Mouse (Mus musculus) midbrain, embryonic 11.5 days (tissue): ENCODE results near the gene Qdpr. TPM values are rescaled to one million over a fixed set of nuclear protein-coding genes. Genes with fewer than 3 reads are reported as not detected.

Experiments
- ATAC-seq: fragments of 200-750 bp; cut with Nextera tagmentation; 2 replicates; pipeline ENCODE4 v1.8.0; 2017; ENCODE audit warnings: moderate TSS enrichment, moderate library complexity; ENCODE audit not compliant: low FRiP score
- DNase-seq: peaks from one replicate; pipeline ENCODE4 v3.0.0; 2015; ENCODE audit warnings: low spot score; ENCODE audit errors: missing footprints
- H3K27ac ChIP-seq: fragments of 300-500 bp; sonication (generic); 2 replicates; pipeline ENCODE4 v1.5.1; 2014; ENCODE audit warnings: low read depth, low read length
- H3K27me3 ChIP-seq: fragments of 300-500 bp; sonication (generic); 2 replicates; pipeline ENCODE4 v1.6.1; 2014; ENCODE audit warnings: mild to moderate bottlenecking, low read length, moderate library complexity, mixed read lengths; ENCODE audit not compliant: control insufficient read depth, insufficient read depth
- H3K36me3 ChIP-seq: fragments of 300-500 bp; sonication (generic); 2 replicates; pipeline ENCODE4 v1.6.1; 2014; ENCODE audit warnings: mild to moderate bottlenecking, low read length, moderate library complexity, mixed read lengths; ENCODE audit not compliant: control insufficient read depth, insufficient read depth
- H3K4me1 ChIP-seq: fragments of 300-500 bp; sonication (generic); 2 replicates; pipeline ENCODE4 v1.6.1; 2014; ENCODE audit warnings: low read length; ENCODE audit not compliant: control insufficient read depth, insufficient read depth
- H3K4me2 ChIP-seq: fragments of 300-500 bp; sonication (generic); 2 replicates; pipeline ENCODE4 v1.6.1; 2014; ENCODE audit warnings: mild to moderate bottlenecking, moderate library complexity
- H3K4me3 ChIP-seq: fragments of 300-500 bp; sonication (generic); 2 replicates; pipeline ENCODE4 v1.5.1; 2014; ENCODE audit warnings: low read depth, low read length
- H3K9ac ChIP-seq: fragments of 300-500 bp; sonication (generic); 2 replicates; pipeline ENCODE4 v1.6.1; 2014; ENCODE audit warnings: low read length
- H3K9me3 ChIP-seq: fragments of 300-500 bp; sonication (generic); 2 replicates; pipeline ENCODE4 v1.6.1; 2016; ENCODE audit warnings: low read length; ENCODE audit not compliant: control insufficient read depth
- WGBS: fragments of 180-500 bp; shearing (Covaris S2); extraction: QIAGEN DNeasy Blood & Tissue Kit; methylation state at CpG from one replicate; pipeline ENCODE4 v1.1.7; 2014; 5-methylcytosine and 5-hydroxymethylcytosine counted together
- polyA plus RNA-seq: library from polyadenylated mRNA; unstranded; fragments of >200 nt; fragmentation: Nextera tagmentation; extraction: Ambion mirVana; gene quantifications from 2 replicates; pipeline ENCODE4 v1.2.1, GENCODE M21; 2014

The Qdpr gene
- polyA plus RNA-seq, 1 experiment from 2014 or later: 110 TPM

DNA sequence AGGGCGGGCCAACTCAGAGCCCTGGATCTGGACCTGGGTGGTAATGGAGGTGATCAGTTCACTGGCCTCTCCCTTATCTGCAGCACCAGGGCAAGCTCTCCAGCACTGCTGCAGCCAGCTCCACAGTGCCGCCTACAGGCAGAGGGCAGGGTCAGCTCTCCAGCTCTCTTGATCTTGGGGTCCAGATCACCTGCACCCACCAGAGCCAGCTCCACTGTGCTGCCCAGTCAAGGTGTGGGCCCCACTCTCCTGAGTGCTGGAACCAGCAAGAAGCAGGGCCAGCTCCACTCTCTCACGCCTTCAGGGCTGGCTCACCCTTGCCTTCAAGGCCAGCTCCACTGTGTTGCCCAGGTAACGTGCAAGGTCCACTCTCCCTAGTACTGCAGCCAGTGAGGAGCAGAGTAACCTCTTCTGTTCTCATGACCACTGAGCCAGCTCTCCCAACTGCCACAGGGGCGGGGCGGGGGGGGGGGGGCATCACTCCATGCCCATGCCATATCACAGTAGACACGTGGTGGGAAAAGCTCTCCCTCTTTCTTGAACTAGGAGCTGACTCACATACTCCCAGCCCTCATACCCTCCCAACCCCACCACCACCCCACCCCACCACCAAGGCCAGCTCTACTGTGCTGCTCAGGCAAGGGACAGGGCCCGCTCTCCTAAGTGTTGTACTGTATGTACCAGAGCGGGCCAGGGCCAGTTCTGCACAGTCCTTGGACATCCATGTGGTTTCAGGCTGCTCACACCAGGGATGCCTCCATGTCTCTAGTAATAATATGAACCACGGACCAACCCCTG is 30.0 kb downstream of the Qdpr start:
- no peak overlapping the region for H3K9ac ChIP-seq
- H3K4me2 ChIP-seq: no peak overlapping the region
- peak; percentile 82 for DNase-seq
- H3K27me3 ChIP-seq: no peaks in the 10 kb centered on the region
- no peak overlapping the region for H3K4me3 ChIP-seq
- H3K36me3 ChIP-seq: no peaks in the 10 kb centered on the region
- no peaks in the 10 kb centered on the region for H3K9me3 ChIP-seq
- H3K4me1 ChIP-seq: no peaks in the 10 kb centered on the region
- H3K27ac ChIP-seq: no peak overlapping the region
- 0 out of 2 replicates have a peak, but pooled peaks have one; percentile 27 for ATAC-seq
- 72% methylated on average over 10 of the region's 10 CpGs for WGBS

DNA sequence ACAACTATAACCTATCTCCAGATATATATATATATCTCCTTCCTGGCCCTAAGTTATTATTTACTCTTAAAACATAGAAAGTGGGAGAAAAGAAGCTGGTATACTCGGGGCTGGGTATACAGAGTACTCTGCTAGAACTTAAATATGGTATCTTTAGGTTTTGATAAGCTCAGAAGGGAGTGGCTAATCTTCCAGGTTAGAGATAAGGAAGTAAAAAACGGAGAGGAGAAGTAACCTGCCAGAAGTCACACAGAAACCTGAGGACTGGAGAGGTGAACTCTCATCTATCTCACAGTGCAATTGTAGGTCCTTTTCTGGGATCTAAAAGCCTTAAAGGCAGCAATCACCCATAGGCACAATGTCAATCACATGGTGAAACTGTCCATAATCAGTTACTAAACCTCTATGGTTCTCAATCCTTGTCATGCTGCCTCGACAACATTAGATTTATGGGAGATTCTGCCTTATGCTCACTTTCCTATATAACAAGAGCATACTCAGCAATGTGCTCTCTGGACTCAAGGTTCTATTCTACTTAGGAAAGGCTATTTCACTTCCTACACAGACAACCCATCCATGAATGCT is 32.1 kb downstream of the Qdpr start:
- Histone ChIP-seq H3K9ac (no peak overlapping the region), H3K27me3 (no peaks in the 10 kb centered on the region), H3K4me2 (no peak overlapping the region), H3K9me3 (no peaks in the 10 kb centered on the region), H3K36me3 (no peaks in the 10 kb centered on the region), H3K27ac (no peak overlapping the region), H3K4me1 (no peaks in the 10 kb centered on the region), H3K4me3 (no peak overlapping the region)
- ATAC-seq (no peak), DNase-seq (no peak)
- 68% methylated on average over 3 of the region's 3 CpGs for WGBS

DNA sequence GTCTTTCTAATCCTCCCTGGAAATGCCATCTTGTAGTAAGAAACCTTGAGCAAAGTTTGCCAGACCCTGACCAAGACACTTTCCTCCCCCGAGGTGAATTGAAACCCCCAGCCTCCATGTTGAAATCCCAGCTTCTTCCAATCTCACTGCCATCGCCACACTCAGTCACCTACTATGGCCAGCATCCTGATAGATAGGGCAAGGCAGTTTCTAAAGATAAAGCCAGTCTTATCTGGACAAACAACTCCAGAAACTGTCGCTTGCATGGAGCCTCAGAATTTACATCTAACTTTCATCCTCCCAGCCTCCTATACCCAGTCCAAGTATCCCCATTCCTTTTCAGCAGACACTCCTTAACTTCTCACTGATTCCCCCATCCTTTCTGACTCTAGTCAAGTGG is 33.6 kb downstream of the Qdpr start:
- Histone ChIP-seq H3K4me1 (no peaks in the 10 kb centered on the region), H3K9ac (no peak overlapping the region), H3K9me3 (no peaks in the 10 kb centered on the region), H3K27me3 (no peaks in the 10 kb centered on the region), H3K4me2 (no peak overlapping the region), H3K4me3 (no peak overlapping the region), H3K36me3 (no peaks in the 10 kb centered on the region), H3K27ac (no peak overlapping the region)
- WGBS: 90% methylated on average over 3 of the region's 3 CpGs
- ATAC-seq (no peak), DNase-seq (no peak)

DNA sequence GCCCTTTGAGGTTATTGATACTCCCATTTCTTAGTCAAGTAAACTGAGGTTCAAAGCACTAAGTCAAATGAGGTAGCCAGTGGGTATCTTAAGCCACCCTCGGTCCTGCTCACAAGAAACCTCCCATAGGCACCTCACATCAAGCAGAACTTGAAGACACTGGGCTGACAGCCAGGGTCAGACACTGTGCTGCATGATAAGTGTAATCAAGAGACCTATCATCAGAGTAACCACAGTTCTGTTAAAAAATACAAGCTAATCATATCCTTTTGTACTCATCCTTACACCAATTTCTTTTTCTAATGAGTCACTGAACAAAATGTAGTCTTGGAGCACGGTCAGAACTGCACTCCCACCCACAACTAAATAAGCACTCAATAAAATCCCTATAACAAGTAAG is 43.9 kb downstream of the Qdpr start:
- Histone ChIP-seq H3K27me3 (no peaks in the 10 kb centered on the region), H3K4me3 (no peak overlapping the region), H3K4me1 (no peaks in the 10 kb centered on the region), H3K9ac (no peak overlapping the region), H3K4me2 (no peak overlapping the region), H3K9me3 (no peaks in the 10 kb centered on the region), H3K36me3 (no peaks in the 10 kb centered on the region), H3K27ac (no peak overlapping the region)
- DNase-seq (no peak), ATAC-seq (no peak)
- 81% methylated on average over 2 of the region's 2 CpGs for WGBS

DNA sequence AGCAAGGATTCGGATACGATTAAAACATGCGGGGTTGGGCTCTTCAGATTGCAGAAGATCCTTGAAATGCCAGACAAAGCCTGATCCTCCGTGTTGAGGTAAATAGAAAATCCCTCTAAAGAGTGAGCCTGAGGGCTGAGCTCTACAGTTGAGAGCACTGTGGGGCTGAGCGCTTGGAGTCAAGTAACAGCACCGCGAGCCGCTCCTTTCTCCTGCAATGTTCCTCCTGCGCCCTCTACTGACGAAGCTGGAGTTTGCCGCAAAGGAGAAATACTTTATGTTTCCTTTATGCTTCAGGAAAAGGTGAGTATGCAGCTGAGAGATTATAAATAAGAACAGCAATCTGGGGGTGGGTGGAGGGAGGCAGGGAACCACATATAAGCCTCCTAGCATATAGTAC is 47.4 kb downstream of the Qdpr start:
- no peaks in the 10 kb centered on the region for H3K36me3 ChIP-seq
- WGBS: 15% methylated on average over 11 of the region's 11 CpGs
- no peaks in the 10 kb centered on the region for H3K4me1 ChIP-seq
- ATAC-seq (peak; percentile 75; the same call in 1 of the 2 replicates), DNase-seq (peak; percentile 93)
- no peak overlapping the region for H3K27ac ChIP-seq
- H3K27me3 ChIP-seq: no peaks in the 10 kb centered on the region
- H3K4me3 ChIP-seq: no peak overlapping the region
- H3K9ac ChIP-seq: no peak overlapping the region
- H3K9me3 ChIP-seq: no peaks in the 10 kb centered on the region
- H3K4me2 ChIP-seq: no peak overlapping the region

DNA sequence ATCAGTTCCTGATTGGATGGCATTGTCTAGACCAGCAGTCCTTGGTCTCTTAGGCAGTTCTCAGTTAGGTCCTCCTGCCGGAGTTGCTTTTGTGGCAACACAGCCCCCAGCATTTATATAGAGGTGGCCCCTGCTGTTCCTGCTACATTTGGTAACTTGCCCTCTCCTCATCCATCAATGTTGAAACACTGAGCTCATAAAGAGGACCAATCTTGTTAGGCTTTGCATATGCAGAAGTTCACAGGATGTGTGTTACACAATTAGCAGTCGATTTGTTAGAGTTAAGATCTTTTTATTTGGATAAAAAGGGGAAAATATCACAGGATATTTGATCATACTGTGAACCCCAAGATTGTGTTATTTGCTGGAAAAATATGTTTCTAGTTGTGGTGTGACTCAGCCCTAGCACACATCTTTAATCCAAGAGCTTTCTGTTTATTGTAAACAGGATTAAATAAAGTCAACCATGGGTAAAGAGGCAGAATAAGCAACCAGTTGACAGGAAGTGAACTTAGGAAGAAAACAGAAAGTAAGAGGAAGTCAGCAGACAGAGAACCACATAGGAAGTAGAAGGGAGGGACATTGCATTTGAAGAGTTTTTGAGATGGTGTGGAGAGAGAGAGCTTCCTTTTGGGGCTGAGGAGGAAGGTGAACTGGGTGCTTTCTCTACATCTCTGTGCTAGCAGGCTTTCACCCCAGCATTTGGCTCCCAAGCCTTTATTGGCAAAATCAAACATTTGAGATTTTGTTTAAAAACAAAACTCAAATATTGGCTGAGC is 65.8 kb downstream of the Qdpr start:
- Histone ChIP-seq H3K4me2 (no peak overlapping the region), H3K4me3 (no peak overlapping the region), H3K9ac (no peak overlapping the region), H3K36me3 (no peaks in the 10 kb centered on the region), H3K27ac (no peak overlapping the region), H3K27me3 (no peaks in the 10 kb centered on the region), H3K4me1 (no peaks in the 10 kb centered on the region), H3K9me3 (no peaks in the 10 kb centered on the region)
- WGBS: 81% methylated on average over 2 of the region's 2 CpGs
- DNase-seq (no peak), ATAC-seq (no peak)

Other genes starting within 250 kb of the Qdpr start
- gene Clrn2, start 3.5 kb upstream of the Qdpr start, polyA plus RNA-seq: 0.86 and 1.2 TPM in 2 replicates
- 84.7 and 85.8 TPM in 2 replicates for gene Lap3, start 43.1 kb upstream of the Qdpr start, polyA plus RNA-seq
- 284 and 309 TPM in 2 replicates for gene Med28, start 70.0 kb upstream of the Qdpr start, polyA plus RNA-seq
- gene Fam184b, start 189.4 kb upstream of the Qdpr start, polyA plus RNA-seq: 0.55 and 0.76 TPM in 2 replicates
- 83.0 and 95.3 TPM in 2 replicates for gene Ncapg, start 219.7 kb upstream of the Qdpr start, polyA plus RNA-seq